Mouse (Mus musculus) liver, embryonic 14.5 days (tissue): ENCODE results near the gene Tmem82.

Experiments
- CTCF ChIP-seq: IDR thresholded peaks from 2 replicates; pipeline ENCODE4 v1.5.1; 2016; ENCODE audit warnings: antibody characterized with exemption, low read depth, control low read depth
- EP300 ChIP-seq: IDR thresholded peaks from 2 replicates; pipeline ENCODE4 v1.6.1; 2016; ENCODE audit warnings: antibody characterized with exemption, low read depth

- TF ChIP-seq CTCF (no peak), EP300 (no peak)
These were observed 45.6 kb downstream of the Tmem82 start for GRCm38 (mm10) chr4:141572668-141573358.
